Mouse (Mus musculus) adrenal gland, adult 8-10 months (tissue): ENCODE measurements around the gene Gpn2. TPM values are rescaled to one million over a fixed set of nuclear protein-coding genes. Genes with fewer than 3 reads are reported as not detected.
A peak's percentile ranks its signal among the peaks of the same experiment; 100 is the strongest.

Source experiments
- DNase-seq: peaks from one replicate; pipeline ENCODE4 v3.0.0; 2022
- microRNA-seq, 2 experiments: library from miRNA; unstranded; fragments of <30 nt; microRNA quantifications; one replicate each; pipeline ENCODE4 v1.2.0; 2022
- total RNA-seq, 4 experiments: library from RNA; stranded (reverse); gene quantifications; 2 replicates each; pipeline ENCODE4 v1.2.4; 2022

Gene Gpn2
- total RNA-seq, 4 experiments from 2014 or later = 17.0 to 19.4 (median 18.5) TPM

DNA sequence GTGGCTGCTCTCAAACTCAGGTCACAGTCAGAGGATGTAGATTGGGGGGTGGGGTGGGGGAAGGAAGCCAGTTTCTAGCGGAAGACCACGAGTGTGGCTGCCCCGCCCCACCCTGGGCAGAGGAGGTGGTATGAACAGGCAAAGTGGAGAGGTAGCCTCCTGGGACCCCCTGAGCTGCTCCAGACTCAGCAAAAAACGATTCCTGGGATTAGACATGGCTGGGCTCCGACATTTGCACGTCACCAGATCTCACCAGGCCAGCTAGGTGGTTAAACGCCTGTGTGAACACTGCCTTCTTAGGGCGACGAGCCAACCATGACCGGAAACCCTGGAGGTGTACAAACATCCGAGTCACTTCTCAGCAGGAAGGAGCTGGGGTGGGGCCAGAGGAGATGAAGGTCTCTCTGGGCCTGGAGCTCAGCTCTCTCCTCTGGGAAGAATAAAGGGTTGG lies 41.5 kb downstream of the Gpn2 start:
- DNase-seq = no peak

DNA sequence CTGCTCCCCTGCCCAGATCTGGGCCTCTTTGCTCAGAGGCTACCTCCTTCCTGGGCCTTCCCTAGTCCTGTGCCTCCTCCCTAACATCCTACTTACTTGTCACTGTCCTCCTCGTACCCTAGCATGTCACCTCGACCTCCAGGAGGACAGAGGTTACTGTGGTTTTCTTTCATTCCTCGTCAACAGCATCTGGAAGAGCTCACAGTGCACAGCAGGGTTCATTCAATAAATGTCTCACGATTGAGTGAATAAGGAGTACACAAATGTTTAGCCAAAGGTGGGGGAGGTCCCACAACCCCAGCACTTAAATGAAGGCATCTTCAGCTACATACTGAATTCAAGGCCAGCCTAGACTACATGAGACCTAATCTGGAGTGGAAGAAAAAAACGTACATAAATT lies 42.1 kb downstream of the Gpn2 start:
- no peak for DNase-seq

GRCm38 (mm10) chr4:133626621-133627020 lies 42.5 kb downstream of the Gpn2 start:
- no peak for DNase-seq

- DNase-seq = no peak
These were observed 42.9 kb downstream of the Gpn2 start for GRCm38 (mm10) chr4:133627039-133627438.

DNA sequence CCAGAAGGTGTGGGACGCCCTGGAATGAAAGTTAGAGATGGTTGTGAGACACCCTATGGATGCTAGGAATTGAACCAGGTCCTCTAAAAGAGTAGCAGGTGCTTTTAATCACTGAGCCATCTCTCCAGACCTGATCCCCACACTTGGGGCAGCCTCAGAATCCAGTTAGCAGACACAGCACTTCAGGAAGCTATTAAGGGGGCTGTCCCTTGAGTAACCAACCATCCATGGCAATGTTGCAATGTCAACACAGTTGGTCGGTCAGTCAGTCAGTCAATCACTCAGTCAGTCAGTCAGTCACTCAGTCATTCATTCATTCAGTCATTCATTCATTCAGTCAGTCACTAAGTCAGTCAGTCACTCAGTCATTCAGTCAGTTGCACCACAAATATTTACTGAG lies 44.4 kb downstream of the Gpn2 start:
- no peak for DNase-seq

DNA sequence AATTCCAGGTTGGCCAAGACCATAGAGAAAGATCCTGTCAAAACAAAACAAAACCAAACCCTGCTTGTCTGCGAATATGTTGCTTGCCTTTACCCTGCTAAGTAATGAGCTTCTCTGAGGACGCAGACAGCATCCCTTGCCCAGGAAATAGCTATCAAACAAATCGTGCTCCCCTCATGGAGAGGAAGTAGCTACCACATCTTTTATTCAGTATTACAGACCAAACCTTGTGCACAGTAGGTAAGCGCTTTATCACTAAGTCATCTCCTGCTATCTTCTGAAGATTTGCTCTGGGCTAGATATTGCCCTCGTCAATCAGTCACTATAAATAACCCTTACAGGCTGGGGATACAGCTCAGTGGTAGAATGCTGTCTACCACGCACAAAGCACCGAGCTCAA lies 45.0 kb downstream of the Gpn2 start:
- no peak for DNase-seq

GRCm38 (mm10) chr4:133630326-133630920 lies 46.3 kb downstream of the Gpn2 start:
- no peak for DNase-seq

DNA sequence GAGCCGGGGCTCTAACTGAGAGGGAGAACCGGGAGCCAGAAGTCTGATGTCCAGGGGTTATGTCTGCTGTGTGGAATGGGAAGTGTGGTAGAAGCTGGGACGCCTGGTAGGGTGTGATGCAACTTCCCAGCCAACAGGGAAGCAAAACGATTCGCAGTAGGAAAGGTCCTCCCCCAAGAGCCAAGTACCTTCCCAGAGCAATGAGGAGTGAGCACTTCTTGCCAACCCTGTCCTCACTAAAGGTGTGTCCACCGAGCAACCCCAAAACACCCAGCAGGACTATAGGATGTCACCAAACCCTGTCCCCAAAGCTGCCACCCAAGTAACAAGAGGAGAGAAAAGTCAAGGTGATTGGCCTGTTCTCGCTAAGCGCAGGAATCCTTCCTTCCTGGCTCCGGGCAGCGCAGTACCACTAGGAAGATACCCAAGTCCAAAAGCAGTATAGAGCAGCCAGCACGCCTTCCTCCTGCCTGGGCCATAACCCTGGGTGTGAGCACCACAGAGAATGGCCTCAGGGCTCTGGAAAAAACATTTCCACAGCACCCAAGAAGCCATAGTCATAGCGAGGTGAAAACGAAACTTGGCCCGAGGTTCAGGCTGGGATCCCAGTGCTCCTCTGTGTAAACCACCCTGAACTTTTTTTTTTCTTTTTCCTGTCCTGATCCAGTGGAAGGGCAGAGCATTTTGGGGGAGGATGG lies 47.1 kb downstream of the Gpn2 start:
- no peak for DNase-seq

- DNase-seq = no peak
These were observed 47.7 kb downstream of the Gpn2 start for GRCm38 (mm10) chr4:133631769-133632411.

- no peak for DNase-seq
These were observed 48.5 kb downstream of the Gpn2 start for GRCm38 (mm10) chr4:133632483-133633327.

GRCm38 (mm10) chr4:133633332-133634042 lies 49.3 kb downstream of the Gpn2 start:
- peak; percentile 76 for DNase-seq

GRCm38 (mm10) chr4:133634043-133634410 lies 49.9 kb downstream of the Gpn2 start:
- DNase-seq = no peak

Small RNAs within 50 kb of the gene (microRNA-seq; reads per million reads assigned to microRNA genes)
- gene Gm23158 = 0 reads per million in 2 experiments

Other genes starting within 250 kb of the Gpn2 start
- gene Wdtc1, start 230.9 kb upstream of the Gpn2 start, total RNA-seq = 10 to 100 TPM; 49.0 to 73.2 (median 60.2) TPM
- gene Slc9a1, start 214.7 kb upstream of the Gpn2 start, total RNA-seq = 10 to 100 TPM; 50.3 to 83.2 (median 63.5) TPM
- gene Tent5b, start 104.2 kb upstream of the Gpn2 start, total RNA-seq = 10 to 100 TPM in 2 of 4 experiments, 1 to 10 TPM in 2; 1.1 to 14.5 (median 6.0) TPM
- 10 to 100 TPM in 1 of 4 experiments, 1 to 10 TPM in 3; 3.1 to 10.6 (median 6.3) TPM for gene Trnp1, start 85.8 kb upstream of the Gpn2 start, total RNA-seq
- gene Kdf1, start 65.4 kb upstream of the Gpn2 start, total RNA-seq = 1 to 10 TPM in 3 of 4 experiments, under 1 TPM in 1; 0.90 to 5.9 (median 3.1) TPM
- 100 to 1,000 TPM; 135 to 175 (median 167) TPM for gene Nudc, start 38.4 kb upstream of the Gpn2 start, total RNA-seq
- gene Nr0b2, start 31.0 kb upstream of the Gpn2 start, total RNA-seq = 10 to 100 TPM; 39.6 to 62.0 (median 48.8) TPM
- gene Gpatch3, start 9.6 kb upstream of the Gpn2 start, total RNA-seq = 10 to 100 TPM in 2 of 4 experiments, 1 to 10 TPM in 2; 6.1 to 15.6 (median 9.6) TPM
- gene Sfn, start 17.8 kb downstream of the Gpn2 start, total RNA-seq = 1 to 10 TPM; 2.0 to 3.0 (median 2.3) TPM
- gene Zdhhc18, start 65.8 kb downstream of the Gpn2 start, total RNA-seq = 10 to 100 TPM; 17.9 to 39.5 (median 29.0) TPM
- 10 to 100 TPM; 26.0 to 31.0 (median 27.3) TPM for gene Pigv, start 88.3 kb downstream of the Gpn2 start, total RNA-seq
- gene Arid1a, start 172.4 kb downstream of the Gpn2 start, total RNA-seq = 10 to 100 TPM; 50.7 to 84.3 (median 61.1) TPM